Mouse (Mus musculus) adipocyte (in vitro differentiated cells): Measurements from ENCODE around the gene Nrxn3.

Experiments
- DNase-seq: peaks from one replicate; pipeline ENCODE4 v3.0.0-alpha.2; 2016; ENCODE audit warnings: low spot score

Gene Nrxn3

DNA sequence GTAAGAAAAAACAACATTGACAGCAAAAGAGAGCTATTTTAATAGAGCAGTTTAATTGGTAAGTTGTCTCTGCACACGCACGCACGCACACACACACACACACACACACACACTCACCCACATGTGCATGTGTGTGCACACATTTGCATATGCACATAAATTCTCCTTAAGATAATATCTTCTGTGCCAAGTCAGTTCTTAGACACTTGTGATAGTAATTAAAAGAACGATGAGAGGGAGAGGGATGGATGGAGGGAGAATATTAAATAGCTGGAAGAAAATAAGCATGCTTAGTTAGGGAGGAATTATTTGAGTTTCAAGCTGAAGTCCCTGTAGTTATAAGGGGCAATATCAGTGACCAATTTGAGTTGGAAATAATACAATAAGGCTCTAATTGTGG, 203.6 kb downstream of the Nrxn3 start:
- DNase-seq, result no peak

DNA sequence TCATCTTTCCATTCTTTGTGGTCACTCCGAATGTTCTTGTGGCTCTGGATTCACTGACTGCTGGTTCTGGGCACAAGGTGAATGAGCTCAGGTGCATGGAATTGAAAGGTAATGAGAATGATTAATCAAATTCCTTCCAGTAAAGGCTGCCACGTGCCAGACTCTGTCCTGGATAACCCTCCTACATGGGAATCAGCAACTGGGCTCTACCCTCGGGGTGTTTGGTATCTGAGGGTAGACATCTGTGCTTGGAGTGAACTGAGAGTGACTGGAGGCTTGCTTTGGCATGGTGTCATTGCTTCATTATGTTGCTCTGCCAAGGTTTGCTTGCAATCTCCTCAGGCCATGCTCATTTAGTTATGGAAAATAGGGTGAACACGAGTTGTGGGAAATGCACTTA, 209.0 kb downstream of the Nrxn3 start:
- no peak for DNase-seq

DNA sequence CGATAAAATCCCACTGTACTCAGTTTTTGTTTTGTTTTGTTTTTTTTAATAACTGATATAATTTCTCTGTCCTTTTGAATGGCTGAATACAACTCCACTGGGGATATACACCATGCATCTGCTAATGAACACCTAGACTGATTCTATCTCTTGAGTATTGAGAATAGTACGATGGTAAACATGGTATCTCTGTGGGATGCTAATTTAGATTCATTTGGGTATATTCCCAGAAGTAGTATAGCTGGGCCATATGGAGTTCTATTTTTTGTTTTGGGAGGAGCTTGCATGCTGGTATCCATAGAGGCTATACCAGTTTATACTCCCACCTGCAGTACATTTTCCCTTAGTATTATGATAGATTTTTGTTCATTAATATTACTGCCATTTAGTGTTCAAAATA, 217.0 kb downstream of the Nrxn3 start:
- DNase-seq, result no peak

DNA sequence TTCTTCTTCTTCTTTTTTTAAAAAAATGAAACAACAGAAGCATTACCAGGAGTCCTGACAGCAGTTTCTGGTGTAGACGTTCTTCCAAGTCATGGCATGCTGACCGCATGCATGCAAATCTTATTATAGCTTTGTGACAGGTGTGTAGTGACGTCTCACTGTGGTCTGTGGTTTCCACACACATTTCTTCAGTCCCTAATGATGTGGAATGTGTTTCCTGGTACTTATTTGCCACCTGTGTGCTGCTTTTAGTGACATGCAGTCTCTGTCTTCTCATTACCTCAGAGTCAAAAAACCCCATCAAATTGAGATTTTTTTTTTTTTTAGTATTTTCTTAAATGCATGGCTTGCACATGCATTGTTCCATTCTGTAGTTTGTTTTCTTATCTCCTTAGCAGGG, 222.3 kb downstream of the Nrxn3 start:
- DNase-seq, result no peak

DNA sequence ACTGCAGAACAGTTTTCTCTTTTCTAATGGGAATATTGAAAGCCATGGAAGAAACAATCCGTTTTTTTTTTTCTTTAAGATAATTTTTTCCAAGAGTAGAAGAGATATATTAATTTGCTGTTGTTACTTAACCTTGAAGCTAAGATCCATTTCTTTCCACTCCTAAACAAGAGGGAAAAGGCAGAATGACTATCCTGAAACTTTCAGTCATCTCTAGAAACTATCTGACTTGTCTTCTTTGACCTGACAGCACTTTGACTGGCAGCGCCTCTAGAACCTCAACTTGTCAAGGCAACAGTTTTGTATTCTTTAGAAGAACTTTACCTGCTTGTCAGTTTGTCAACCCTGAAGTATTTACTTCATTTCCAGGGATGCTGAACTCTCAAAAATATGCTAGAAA, 227.2 kb downstream of the Nrxn3 start:
- no peak for DNase-seq

DNA sequence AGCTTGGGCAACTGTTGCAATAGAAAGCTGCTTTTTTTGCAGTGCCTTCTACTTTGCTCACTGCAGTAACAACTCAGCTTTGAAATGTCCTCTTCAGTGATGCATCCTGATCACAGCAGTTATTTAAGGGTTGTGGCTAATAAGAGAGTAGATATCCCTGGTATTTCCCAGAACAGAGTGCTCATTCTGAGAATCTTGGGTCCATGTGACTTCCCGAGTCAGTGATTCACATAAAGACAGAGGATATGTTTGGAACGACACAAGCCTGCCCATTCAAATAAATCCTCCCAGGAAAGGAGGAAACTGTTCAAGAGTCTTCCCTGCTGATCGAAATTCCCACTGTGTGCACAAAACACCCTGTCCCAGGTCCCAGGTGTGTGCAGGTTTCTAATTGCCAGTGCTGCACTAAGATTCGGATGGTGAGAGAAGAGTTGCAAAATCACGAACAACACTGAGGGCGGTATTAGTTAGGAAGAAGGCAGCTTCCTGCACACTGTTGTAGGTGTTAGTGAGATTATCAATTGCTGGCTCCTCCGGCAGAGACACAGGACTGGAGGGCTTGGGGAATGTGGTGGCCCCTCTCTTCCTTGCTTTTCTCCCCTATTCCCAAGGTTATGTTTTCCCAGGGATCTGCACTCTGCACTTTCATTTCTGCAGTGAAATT, 230.4 kb downstream of the Nrxn3 start:
- no peak for DNase-seq

DNA sequence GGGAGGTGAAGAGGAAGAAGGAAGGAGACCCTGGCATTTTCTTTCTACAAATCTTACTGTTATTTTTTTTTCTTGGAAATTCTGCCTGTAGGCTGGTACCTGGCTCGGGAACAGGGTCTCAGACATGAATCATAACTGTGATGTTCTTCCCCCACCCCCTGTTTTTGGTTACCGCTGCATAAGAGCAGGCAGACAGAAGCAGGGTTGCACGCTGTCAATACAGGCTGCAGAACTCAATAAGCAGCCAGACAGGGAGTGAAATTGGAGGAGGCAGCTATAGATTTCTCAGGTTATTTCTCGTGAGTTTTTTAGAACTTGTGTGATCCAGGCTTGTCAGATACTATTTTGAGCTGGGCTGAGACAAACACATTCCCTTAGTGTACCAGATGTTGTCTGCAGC, 231.1 kb downstream of the Nrxn3 start:
- no peak for DNase-seq

DNA sequence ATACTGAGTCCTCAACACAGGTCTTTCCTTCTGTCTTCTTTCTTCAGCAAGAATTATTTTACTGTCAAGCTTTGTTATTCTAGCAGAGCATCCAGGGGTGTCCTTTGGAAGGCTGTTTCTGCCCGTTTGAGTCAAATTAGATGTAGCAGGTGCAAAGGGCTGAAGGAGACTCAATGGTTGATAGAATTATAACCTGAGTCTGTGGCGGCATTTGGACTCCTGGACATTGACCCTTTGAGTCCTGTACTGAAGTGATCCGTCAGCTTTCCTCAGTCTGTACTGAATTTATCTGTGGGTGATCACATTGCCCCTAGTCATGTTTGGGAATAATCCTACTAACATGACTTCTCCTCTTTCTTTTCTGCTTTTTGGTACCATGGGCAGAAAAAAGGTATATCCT, 234.8 kb downstream of the Nrxn3 start:
- DNase-seq, result no peak

DNA sequence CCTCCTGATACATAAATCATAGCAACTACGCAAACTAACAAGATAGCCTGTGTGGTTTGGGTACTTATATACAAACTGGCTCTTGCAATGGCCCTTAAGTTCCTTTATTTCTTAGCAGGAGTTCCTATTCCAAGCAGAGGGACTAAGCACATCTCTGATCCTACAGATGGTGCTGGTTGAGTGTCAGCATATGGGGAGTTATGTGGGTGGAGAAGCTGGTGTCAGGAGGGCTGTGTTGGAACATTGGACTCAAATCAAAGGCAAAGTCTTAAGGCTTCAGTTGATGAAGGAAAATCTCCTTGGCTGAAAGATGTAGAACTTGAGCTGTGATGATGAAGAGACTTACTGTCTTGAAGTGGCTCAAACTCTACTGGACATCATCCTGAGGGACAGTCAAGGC, 238.1 kb downstream of the Nrxn3 start:
- DNase-seq, result no peak

DNA sequence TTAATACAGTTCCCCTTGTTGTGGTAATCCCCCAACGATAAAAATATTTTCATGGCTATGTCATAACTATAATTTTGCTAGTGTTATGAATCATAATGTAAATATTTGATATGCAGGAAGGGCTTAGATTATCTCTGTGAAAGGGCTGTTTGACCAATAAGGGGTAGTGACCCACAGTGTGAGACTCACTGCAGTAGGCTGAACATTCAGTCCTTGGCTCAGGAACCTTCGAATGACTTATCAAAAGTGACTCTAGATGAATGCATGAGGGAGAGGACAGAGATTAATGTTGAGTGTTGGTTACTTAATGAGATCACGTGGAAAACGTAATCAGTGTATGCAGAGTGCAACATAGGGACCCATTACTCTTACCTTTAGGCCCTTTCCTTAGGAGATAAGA, 243.7 kb downstream of the Nrxn3 start:
- no peak for DNase-seq

DNA sequence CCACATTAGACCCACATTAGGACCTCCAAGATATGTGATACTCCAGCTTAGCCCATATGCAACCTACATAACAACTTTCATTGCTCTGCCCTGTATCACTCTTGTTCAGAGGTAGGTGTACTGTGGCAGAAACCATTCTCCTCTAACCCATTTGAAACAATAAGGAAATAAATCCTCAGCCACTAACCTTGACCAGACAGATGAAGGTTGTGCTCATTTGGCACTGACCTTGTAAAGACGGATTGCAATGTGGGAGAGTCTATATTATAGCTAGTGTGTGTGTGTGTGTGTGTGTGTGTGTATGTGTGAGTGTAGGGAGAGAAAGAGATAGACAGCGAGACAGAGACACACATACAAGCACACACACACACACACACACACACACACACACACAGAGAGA, 253.9 kb downstream of the Nrxn3 start:
- DNase-seq, result no peak

DNA sequence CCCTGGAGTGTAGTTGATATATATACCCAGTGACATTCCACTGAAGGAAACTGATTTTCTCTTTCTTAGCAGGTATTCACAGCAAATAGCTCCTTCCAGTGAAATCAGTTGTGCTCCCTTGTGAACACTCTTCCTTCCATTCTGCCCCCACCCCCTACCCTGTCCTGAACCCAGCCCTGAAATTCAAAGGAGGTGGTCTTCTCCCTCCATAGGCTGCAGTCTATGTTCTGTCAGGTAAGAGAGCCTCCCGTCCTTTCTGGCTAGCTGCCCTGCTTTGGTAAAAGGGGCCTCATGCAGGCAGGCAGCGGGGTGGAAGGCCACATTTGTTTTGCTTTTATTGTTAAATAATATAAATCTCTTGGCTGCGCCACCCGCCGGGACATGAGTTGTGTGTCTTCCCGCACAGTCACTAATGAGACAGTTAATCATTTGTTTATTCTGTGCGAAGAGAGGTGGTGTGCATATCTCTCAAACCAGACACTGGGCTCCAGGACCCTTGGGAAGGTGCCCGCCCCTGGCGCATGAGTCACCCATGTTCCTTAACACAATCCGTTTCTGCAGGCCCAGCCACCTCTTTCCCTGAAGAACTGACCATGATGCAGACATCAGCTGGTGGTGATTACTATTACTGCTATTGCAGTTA, 261.1 kb downstream of the Nrxn3 start:
- DNase-seq, result no peak

DNA sequence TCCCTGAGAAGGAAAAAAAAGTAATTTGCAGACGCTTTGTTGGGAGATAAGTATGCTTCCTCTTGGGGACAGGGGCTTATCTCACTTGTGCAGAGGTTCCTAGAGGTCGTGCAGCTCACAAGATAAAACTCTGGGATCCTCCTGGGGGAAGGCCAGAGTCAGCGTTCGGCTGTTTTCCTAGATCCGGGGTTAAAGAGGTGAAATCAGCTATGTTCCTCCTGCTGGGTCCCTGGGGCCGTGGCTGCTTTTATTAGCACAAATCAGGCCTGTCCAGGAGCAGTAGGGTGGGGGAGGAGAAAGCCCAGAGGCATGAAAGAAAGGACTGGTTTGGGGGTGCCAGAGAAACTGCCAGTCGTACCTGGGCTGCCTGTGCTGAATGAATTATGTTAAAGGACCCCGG, 261.7 kb downstream of the Nrxn3 start:
- DNase-seq, result no peak

DNA sequence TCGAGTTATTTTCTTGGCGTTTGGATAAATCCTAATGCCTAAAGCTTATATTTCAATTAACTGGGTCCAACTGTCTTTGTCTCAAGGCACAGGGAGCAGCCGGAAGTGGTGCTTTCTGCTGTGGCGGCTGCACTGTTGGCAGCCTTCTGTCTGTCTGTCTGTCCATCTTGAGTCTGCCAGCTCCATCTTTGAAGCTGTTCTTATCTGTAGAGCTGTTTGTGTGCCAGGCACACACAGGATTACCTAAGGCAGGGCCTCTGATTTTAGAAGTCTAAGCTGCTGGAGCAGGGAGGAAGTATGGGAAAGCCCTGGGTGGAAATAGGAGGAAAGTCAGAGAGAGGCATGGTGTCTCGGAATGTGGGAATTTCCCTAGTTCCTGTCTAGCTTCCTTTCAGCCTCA, 262.1 kb downstream of the Nrxn3 start:
- no peak for DNase-seq

DNA sequence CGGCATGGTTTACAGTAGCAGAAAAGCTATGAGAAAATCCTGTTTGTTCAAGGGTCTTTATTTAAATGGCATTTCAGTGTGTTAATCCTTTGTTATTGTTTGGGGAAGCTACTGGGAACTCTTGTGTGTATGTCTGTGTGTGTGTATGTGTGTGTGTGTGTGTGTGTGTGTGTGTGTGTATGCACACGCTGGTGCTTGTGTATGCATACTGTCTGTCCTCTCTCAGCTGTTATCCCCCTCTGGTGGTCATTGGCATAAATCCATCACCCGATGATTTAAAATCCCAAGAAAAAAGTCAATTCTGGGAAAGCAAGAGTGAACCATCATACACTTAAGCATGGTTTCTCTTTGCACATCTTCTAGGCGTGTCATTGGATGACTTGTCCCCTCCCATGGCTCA, 264.4 kb downstream of the Nrxn3 start:
- no peak for DNase-seq

DNA sequence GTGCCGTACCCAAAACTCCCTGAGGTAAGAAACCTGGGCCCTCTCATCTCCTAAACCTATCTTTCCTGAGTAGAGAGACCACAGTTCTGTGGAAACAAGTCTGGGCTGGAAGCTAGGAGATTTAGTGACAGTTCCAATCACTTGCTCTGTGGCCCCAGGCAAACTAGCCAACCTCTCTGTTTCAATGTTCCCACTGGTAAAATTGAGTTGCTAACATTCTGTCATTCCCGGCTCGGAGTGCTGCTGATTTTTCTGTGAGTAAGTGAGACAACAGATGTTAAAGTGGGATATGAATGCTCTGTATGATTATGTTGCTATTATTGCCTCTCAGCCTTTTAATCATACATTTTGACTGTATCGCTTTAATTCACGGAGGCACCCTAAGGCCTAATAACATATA, 268.1 kb downstream of the Nrxn3 start:
- DNase-seq, result no peak

DNA sequence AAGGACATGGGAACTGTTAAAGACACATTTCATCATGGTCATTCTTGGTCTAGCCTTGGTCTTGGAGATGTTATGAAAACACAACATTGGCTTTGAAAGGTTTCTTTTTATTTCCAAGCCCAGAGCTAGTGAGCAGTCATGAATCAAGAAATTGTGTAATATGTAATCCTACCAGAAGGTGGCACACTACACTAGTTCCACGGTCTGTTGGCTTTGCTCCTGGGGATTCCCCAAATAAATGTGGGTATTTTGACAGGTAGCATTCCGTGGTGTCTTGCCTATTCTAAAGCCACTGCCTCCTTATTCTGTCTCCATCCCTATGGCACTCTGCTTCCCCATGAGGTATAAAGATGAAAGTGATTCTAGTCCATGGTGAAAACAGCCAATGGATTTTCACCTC, 269.5 kb downstream of the Nrxn3 start:
- DNase-seq, result peak; percentile 2

DNA sequence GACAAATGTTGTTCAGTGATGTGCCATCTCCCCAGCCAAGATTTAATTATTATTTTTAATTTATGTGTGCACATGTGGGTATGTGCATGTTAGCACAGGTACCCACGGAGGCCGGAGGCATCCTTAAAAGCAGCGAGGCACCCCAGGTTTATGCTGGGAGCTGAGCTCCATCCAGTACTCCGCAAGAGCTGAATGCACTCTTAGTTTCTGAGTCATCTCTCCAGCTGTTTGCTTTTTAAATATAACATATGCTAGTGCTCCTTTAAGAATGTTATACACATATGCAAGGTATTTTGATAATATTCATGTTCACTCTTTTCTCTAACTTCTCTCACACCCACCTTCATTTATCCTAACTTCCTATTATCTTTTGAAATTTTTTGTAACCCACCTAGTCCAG, 271.1 kb downstream of the Nrxn3 start:
- no peak for DNase-seq

DNA sequence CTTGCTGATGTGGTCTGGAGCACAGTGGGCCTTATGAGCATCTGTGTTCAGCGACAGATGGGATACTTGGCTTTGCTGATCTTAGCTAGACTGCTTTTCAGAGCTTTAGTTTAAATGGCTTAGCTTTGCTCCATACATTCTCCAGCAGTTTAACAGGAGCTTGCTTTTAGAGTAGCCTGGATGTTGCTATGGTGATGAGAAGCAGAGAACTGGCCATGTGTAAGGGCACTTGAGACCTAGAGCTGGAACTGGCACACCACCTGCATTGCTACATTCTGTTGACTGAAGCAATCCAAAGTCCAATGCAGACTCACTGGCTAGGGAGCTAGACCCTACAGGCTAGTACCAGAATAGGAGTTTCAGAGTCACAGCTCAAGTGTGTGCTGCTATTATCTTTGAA, 293.8 kb downstream of the Nrxn3 start:
- no peak for DNase-seq

DNA sequence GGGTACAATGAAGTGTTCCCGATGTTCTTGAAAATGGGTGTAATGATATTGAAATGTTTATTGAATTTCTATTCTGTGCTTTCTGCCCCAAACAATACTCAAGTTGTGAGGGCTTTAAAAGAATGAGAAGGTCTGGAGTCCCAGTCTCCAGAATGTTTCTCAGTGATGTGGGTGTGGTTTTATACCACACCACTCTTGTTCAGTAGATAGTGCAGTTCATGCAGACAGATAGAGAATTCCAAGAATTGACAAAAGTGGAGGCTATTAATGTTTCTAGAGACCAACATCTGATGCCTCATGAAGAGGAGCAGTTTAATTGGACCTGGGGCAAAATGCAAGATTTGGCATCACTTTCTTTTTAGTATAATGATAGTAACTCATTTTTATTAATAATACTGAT, 302.5 kb downstream of the Nrxn3 start:
- DNase-seq, result no peak

DNA sequence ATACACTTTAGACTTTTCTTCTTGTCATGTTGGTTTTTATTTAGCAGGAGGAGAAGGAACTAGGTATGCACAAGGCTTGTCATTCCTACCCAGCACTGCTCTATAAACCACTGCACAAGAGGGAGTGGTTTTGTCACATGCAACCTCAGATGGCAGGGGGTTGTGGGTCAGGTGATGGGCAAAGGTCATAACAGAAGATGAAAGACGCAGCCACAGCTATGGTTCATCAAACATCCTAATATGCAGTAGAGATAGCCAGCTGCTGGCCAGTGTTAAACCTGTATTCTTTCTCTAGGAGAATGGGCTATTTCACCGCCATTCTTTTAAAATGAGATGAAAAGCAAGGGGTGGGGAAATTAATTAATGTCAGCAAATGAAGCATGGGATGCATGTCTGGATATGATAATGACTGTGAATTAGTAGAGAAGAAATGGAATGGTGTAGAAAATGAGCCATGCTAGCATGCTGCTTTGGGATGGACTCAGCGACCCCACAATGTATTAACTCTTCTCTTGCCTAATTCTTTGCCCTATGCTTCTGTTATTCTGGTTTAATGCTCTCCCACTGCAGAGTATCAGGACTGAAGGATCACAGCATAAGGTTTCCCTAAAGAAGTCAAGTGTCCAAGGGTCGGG, 313.4 kb downstream of the Nrxn3 start:
- no peak for DNase-seq

DNA sequence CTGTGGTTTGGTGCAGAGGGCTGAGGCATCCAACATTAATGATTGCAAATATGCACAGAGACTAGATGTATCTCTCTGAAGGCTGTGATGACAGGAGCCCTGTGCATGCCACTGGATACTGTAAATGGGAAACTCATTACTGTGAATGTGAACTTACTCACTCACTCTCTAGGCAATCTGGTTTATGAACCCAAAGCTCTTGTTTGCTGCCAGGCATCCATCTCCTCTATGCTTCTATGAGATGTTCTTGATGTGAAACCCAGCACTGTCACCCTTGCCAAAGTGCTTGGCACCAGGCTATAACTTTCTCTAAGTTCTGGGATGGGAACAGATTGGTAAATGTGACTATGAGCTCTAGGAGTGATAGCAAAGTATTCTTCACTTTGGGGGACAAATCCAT, 317.5 kb downstream of the Nrxn3 start:
- no peak for DNase-seq

DNA sequence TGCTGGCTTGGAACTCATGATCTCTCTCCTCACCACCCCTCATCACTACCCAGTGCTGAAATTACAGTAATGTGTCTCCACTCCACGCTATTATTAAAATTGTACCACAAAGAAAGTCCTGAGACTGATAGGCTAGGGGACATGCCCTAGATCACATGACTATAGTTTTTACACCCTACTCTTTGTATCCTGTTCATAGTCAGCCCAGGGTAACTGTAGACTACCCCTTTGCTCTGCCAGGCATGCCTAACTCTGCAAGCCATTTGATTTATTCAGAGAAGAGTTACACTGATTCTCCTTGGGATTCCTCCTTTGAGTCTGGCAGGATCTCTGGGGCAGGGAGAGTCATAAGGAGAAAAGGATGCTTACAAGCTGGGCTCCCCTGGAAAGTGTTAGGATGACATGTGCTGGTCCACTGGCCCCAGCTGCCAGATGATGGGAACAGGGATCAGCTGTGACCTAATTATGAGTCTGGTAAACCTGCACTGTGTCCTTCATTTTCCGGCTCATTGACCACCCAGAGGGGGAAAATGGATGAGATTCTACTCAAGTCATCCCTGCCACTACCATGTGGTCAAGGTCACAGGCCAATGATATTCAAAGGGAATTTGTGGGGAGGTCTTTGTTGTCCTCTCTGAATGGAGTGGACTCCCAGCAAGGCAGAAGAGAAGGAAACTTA, 318.9 kb downstream of the Nrxn3 start:
- DNase-seq, result no peak
